Mouse (Mus musculus): Measurements from ENCODE around the gene Gm12695. TPM values are rescaled to one million over a fixed set of nuclear protein-coding genes. Genes with fewer than 3 reads are reported as not detected.

Gene Gm12695
- polyA plus RNA-seq (2015; fragmentation: Nextera tagmentation; extraction: Ambion mirVana), result not detected in 2 replicates

DNA sequence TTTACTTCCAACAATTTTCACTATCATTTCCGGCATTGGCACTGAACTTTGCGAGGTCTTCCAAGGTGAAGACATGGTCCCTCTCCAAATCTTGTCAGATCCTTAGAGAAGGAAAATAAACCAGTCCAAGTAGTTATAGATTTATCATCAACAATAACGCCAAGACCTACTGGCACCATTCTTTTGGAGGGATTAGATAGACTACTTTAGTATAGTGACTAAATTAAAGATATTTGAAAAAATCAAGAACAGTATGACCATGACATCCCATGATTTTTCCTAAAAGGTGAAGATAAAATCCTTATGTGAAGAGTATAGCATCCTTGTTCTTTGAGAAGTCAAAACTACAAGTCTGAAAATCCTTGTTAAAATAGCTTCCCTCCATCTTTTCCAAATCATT lies at the start of gene Gm12695:
Gm12695 (minus strand) TSS at position 101 of the 400 bp plus-strand sequence.
- Histone ChIP-seq H3K27ac (replicated peaks) (no peak within 1 kb of the TSS), H3K4me3 (ENCODE audit: low read depth, low read length) (no peak within 1 kb of the TSS), H3K4me1 (replicated peaks; ENCODE audit: control insufficient read depth, insufficient read depth) (no peaks in the 10 kb centered on the region), H3K4me2 (replicated peaks; ENCODE audit: low read depth) (no peak within 1 kb of the TSS), H3K27me3 (ENCODE audit: control insufficient read depth, insufficient read depth, low read length) (no peaks in the 10 kb centered on the region), H3K36me3 (ENCODE audit: control insufficient read depth, insufficient read depth, low read length) (no peaks in the 10 kb centered on the region), H3K9me3 (ENCODE audit: control insufficient read depth, low read length) (no peaks in the 10 kb centered on the region), H3K9ac (ENCODE audit: low read length) (no peak within 1 kb of the TSS)
- 82% methylated on average over 3 of the region's 3 CpGs for WGBS
- DNase-seq (ENCODE audit: low spot score), result no peak
- no peak for TF ChIP-seq EP300 (optimal IDR thresholded peaks at IDR 0.05)
- ATAC-seq (ENCODE audit: low FRiP score, low TSS enrichment), result no peak

DNA sequence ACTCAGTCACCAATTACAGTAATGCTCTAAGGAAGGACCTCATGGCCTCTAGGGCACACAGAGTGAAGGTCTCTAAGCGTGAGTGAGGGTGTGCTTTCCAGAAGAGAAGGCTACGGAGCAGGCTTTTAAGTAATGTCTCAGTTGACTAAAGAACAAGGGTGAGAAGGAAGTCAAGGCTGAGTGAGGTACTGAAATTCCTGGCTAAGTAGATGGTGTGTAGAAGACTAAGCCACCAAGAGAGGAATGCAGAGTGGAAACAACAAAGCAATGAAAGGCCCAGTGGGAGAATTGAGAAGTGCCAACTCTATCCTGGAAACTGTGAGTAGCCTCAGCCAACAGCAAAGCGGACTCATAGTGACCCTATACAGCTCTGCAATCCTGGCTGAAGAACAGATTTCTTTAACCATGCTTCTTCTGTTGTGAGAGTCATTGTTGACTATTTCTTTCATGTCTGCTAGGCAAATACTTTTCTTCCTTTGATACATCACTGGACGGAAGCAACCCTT lies 40.6 kb upstream of the Gm12695 start:
- DNase-seq (ENCODE audit: low spot score) (no peak), ATAC-seq (ENCODE audit: low FRiP score, low TSS enrichment) (no peak)
- no peaks in the 10 kb centered on the region for H3K4me1 ChIP-seq (replicated peaks; ENCODE audit: control insufficient read depth, insufficient read depth)
- H3K4me3 ChIP-seq (ENCODE audit: low read depth, low read length), result no peak overlapping the region
- no peaks in the 10 kb centered on the region for H3K27me3 ChIP-seq (ENCODE audit: control insufficient read depth, insufficient read depth, low read length)
- WGBS, result 77% methylated on average over 4 of the region's 4 CpGs
- no peak overlapping the region for H3K4me2 ChIP-seq (replicated peaks; ENCODE audit: low read depth)
- TF ChIP-seq EP300 (optimal IDR thresholded peaks at IDR 0.05) (no peak), CTCF (IDR thresholded peaks at IDR 0.05; ENCODE audit: low read depth) (no peak)
- no peak overlapping the region for H3K27ac ChIP-seq (replicated peaks)
- no peaks in the 10 kb centered on the region for H3K9me3 ChIP-seq (ENCODE audit: control insufficient read depth, low read length)
- no peak overlapping the region for H3K9ac ChIP-seq (ENCODE audit: low read length)
- H3K36me3 ChIP-seq (ENCODE audit: control insufficient read depth, insufficient read depth, low read length), result no peaks in the 10 kb centered on the region

DNA sequence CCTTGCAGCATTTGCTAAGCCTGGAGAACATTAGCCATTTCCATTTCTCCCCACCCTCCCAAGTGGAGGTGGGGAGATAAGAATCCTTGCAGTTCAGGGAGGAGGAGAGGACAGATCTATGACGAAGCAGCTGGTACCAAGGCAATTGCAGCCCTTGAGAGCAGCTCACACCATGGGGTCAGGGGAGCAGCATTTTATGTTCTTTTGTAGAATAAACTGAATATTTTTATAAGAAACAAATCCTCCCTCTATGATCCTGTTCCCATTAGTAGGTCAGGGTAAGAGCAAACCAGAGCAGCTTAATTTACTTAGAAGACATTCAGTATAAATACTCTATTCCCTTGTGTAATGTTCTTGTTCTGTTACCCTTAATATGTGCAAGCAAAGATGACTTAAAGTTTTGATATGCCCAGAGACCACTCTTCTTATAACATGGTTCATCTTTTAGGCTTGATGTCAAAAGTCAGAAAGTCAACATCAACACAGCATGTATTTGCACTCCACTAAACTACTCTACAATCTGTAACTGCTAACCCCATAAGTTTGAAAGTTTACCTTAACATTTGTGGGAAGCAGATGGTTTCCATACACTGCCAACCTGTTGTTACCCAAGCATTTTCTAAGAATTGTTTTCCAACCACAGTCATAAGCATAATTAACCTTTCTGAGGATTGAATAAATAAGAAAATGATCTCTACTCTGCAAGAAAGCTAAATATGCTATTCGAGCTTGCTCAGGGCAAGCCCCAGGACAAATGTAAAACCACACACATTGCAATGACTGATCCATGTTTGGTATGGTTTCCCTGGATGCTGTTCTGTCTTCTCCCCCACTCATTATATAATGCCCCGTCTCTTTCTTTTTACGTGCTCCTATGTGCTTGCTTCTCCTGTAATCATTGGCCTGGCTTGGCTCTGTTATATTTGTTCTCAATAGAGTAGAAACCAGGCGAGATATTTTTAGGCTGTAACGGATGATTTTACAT lies 22.1 kb upstream of the Gm12695 start:
- Histone ChIP-seq H3K9me3 (ENCODE audit: control insufficient read depth, low read length) (no peaks in the 10 kb centered on the region), H3K9ac (ENCODE audit: low read length) (no peak overlapping the region), H3K27ac (replicated peaks) (peak overlapping the region; percentile 46), H3K36me3 (ENCODE audit: control insufficient read depth, insufficient read depth, low read length) (no peaks in the 10 kb centered on the region), H3K4me1 (replicated peaks; ENCODE audit: control insufficient read depth, insufficient read depth) (no peaks in the 10 kb centered on the region), H3K4me2 (replicated peaks; ENCODE audit: low read depth) (no peak overlapping the region), H3K27me3 (ENCODE audit: control insufficient read depth, insufficient read depth, low read length) (no peaks in the 10 kb centered on the region), H3K4me3 (ENCODE audit: low read depth, low read length) (no peak overlapping the region)
- WGBS, result 32% methylated on average over 6 of the region's 6 CpGs
- ATAC-seq (ENCODE audit: low FRiP score, low TSS enrichment), result peak; percentile 67; the same call in 1 of the 2 replicates
- no peak for TF ChIP-seq CTCF (IDR thresholded peaks at IDR 0.05; ENCODE audit: low read depth)
- peak; percentile 57 for TF ChIP-seq EP300 (optimal IDR thresholded peaks at IDR 0.05)
- no peak for DNase-seq (ENCODE audit: low spot score)

DNA sequence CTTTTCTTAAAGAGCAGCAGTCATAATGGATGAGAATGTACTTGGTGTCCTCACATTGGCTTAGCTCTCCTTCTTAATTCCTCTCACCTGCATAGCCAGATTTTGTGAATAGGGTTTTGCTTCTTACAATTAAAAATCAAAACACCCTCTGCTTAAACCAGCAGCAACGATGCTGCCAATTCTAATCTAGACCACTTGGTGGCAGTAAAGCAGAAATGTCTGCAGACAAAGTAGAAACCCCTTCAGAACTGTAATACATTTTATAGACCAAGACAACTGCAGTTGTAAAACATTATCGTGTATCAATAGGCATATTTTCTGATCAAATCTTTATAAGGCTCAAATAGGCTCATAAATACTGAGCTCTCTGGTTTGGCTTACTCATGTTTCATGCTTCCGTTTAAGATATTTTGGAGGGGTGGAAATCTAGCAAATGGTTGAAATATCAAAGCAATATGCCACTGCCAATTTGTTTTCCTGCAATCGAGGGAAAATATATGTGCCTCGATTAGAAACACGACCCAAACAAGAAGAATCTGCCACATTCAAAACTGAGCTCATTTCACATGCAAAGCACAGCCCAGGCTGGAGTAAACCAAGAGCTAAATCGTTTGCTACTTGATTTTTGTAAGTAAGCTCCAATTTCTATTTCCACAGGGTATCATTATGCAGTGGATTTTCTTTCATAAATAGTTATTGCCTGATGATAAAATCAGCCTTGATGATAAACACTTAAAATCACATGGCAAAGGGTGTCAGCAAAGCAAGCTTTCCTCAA lies 14.6 kb upstream of the Gm12695 start:
- no peak for DNase-seq (ENCODE audit: low spot score)

DNA sequence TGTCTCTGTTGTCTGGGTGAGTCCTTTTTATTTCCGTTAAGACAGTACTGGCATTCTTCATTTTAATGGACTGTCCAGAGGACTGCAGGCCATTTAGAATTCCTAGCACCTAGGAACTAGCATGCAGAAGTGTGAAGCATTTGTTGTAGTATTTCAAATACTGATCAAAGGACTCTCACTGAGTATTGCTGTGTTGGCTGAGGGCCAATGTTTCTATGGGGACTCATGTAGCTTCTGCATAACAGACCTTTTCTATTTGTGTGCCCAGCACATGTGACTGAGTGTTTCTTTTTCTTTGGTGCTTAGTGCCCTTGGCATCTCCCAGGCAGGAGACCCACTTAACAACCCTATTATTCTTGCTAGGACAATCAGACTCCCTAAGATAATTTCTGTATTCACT lies 12.6 kb upstream of the Gm12695 start:
- no peaks in the 10 kb centered on the region for H3K27me3 ChIP-seq (ENCODE audit: control insufficient read depth, insufficient read depth, low read length)
- no peak overlapping the region for H3K9ac ChIP-seq (ENCODE audit: low read length)
- no peaks in the 10 kb centered on the region for H3K9me3 ChIP-seq (ENCODE audit: control insufficient read depth, low read length)
- TF ChIP-seq CTCF (IDR thresholded peaks at IDR 0.05; ENCODE audit: low read depth) (no peak), EP300 (optimal IDR thresholded peaks at IDR 0.05) (no peak)
- H3K36me3 ChIP-seq (ENCODE audit: control insufficient read depth, insufficient read depth, low read length), result no peaks in the 10 kb centered on the region
- no peak for DNase-seq (ENCODE audit: low spot score)
- H3K4me3 ChIP-seq (ENCODE audit: low read depth, low read length), result no peak overlapping the region
- H3K27ac ChIP-seq (replicated peaks), result no peak overlapping the region
- WGBS, result 49% methylated on average over 1 of the region's 1 CpGs
- no peaks in the 10 kb centered on the region for H3K4me1 ChIP-seq (replicated peaks; ENCODE audit: control insufficient read depth, insufficient read depth)
- ATAC-seq (ENCODE audit: low FRiP score, low TSS enrichment), result no peak
- H3K4me2 ChIP-seq (replicated peaks; ENCODE audit: low read depth), result no peak overlapping the region

More for the DNA sequence above, 14.6 kb upstream of the Gm12695 start:
- H3K27me3 ChIP-seq (ENCODE audit: control insufficient read depth, insufficient read depth, low read length), result no peaks in the 10 kb centered on the region
- H3K9me3 ChIP-seq (ENCODE audit: control insufficient read depth, low read length), result no peaks in the 10 kb centered on the region
- H3K4me1 ChIP-seq (replicated peaks; ENCODE audit: control insufficient read depth, insufficient read depth), result no peaks in the 10 kb centered on the region
- TF ChIP-seq EP300 (optimal IDR thresholded peaks at IDR 0.05) (no peak), CTCF (IDR thresholded peaks at IDR 0.05; ENCODE audit: low read depth) (peak; percentile 76)
- no peak overlapping the region for H3K4me3 ChIP-seq (ENCODE audit: low read depth, low read length)
- ATAC-seq (ENCODE audit: low FRiP score, low TSS enrichment), result no peak
- H3K4me2 ChIP-seq (replicated peaks; ENCODE audit: low read depth), result no peak overlapping the region
- no peak overlapping the region for H3K9ac ChIP-seq (ENCODE audit: low read length)
- no peak overlapping the region for H3K27ac ChIP-seq (replicated peaks)
- no peaks in the 10 kb centered on the region for H3K36me3 ChIP-seq (ENCODE audit: control insufficient read depth, insufficient read depth, low read length)
- 38% methylated on average over 7 of the region's 7 CpGs for WGBS

All from stomach, postnatal 0 days (tissue).